Mouse (Mus musculus): ENCODE data around the gene Ypel4. TPM values are rescaled to one million over a fixed set of nuclear protein-coding genes. Genes with fewer than 3 reads are reported as not detected.
"Not testable (repeated sequence)": the region's sequence is repeated elsewhere in the genome, so short reads cannot be mapped to it uniquely, and the experiment has no call there.

The Ypel4 gene
- total RNA-seq, 2 experiments from 2014 or later = 0.74 to 0.78 TPM

DNA sequence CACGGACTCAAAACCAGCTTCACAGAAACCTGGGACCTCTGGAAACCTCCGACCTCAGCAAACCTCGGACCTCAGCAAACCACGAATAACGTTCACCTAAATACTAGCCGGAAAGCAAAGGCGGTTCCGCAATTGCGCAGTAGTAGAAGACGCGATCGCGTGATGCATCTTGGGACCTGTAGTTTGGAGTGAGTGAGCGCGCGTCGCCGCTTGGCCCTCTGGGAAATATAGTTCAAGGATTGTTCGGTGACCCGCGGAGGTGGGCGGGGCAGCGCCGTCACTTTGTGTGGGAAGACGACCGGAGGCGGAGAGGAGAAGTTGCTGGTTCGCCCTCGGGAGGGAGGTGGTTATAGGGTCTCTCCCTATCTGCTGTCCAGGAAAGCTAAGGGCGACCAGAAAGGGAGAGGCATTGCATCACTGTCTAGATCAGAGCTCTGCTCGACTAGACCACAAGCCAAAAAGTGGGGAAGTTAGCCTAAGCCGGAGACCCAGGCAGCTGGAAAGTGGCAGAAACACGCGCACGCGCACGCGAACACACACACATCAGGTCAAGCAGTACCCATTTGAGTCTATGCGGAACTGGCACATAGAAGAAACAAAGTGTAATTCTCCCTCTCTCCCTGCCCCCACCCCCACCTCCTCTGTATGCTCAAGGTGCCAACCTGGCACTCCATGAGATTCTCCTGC lies 6.5 kb upstream of the Ypel4 start, which contains the start of gene Clp1:
Gene Clp1 (minus strand): TSS at position 179 of the 687 bp plus-strand sequence.
- peak; percentile 87 to 95 for DNase-seq (ENCODE audit: low spot score in 2 of 2)

DNA sequence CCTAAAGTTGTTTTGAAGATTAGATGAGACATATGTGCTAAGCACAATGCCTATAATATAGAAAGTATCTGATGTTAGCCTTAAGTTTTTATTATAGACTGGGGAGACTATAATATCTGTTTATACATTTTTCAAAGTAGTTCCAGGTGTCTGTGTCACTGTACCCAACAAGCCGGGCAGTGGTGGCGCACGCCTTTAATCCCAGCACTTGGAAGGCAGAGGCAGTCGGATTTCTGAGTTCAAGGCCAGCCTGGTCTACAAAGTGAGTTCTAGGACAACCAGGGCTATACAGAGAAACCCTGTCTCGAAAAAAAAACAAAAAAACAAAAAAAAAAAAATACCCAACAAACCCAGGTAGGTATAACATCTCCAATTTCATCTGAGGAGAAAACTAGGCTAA lies 5.7 kb upstream of the Ypel4 start:
- DNase-seq (ENCODE audit: low spot score in 2 of 2) = not testable (repeated sequence)

DNA sequence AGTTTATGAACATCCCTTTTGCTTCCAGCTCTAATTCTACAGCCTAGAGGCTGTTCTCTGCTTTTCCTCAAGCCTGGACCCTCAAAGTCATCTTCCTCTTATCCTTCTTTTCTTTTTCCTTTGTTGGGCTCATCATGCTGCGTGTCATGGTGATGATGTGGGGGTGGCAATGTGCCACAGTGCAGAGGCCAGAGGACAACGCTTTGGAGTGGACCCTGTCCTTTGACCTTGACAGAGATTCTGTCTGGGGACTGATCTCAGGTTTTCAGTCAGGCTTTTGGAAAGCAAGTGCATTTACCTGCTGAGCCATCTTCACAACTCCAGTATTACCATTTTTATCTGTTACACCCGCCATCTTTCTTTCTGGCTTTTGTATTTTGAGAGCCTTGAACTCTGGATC lies 2.7 kb upstream of the Ypel4 start:
- no peak for DNase-seq (ENCODE audit: low spot score in 2 of 2)

GRCm38 (mm10) chr2:84732394-84732793 lies 1.5 kb upstream of the Ypel4 start:
- DNase-seq (ENCODE audit: low spot score in 2 of 2) = no peak

DNA sequence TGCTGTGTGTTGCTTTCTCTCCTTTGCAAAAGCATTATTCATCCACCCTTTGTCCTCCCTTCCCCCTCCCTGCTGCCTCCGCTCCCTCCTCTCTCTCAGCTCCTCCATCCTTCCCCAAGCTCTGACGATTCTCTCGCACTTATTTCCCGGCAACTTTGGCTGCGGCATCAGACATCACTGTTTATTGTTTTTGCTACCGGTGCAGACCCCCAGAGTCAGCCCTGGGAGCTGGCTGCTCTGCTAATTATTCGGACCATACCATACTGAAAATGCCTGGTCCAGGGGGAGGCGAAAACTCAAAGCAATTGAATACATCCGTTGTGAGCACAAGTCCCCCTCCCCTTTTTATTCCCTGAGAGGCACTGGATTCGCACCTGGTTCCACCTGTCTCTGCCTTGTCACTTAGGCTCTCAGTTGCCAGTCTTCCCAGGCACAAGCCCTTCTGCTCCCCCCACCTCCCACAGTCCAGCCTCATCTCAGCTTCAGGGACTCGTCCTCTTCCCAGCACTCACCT lies 550 bp downstream of the Ypel4 start:
- DNase-seq (ENCODE audit: low spot score in 2 of 2) = no peak

GRCm38 (mm10) chr2:84734919-84735318 lies 1.1 kb downstream of the Ypel4 start:
- no peak for DNase-seq (ENCODE audit: low spot score in 2 of 2)

DNA sequence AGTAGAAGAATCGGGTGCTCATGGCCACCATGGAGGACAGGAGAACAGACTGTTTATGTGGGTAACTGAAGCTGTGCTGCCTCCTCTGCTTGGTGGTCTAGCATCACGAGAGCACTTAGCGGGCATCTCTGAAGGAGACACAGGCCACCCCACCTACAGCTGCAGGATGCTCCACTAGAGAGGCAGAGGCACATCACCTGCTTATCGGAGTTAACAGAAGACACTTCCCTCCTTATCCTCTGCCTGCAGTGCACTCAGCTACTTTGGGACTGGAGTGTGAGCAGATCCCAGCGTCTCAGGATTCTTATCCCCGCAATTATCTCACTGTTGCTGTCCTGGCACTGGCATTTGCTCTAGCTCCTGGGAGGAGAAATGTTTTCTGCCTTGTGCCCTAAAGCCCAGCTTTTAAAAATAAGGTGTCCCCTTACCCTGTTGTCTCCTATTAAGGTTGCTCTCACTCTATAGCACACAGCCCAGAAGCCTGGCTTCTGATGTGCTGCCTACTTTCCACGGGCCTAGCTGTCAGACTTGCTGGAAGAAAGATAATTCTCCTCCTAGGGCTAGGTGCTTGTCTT lies 1.6 kb downstream of the Ypel4 start:
- no peak for DNase-seq (ENCODE audit: low spot score in 2 of 2)

GRCm38 (mm10) chr2:84736312-84737161 lies 2.7 kb downstream of the Ypel4 start:
- DNase-seq (ENCODE audit: low spot score in 2 of 2) = no peak

- DNase-seq (ENCODE audit: low spot score in 2 of 2) = no peak
These were observed 3.6 kb downstream of the Ypel4 start for GRCm38 (mm10) chr2:84737451-84737925.

GRCm38 (mm10) chr2:84738271-84738911 lies 4.5 kb downstream of the Ypel4 start:
- DNase-seq (ENCODE audit: low spot score in 2 of 2) = no peak

DNA sequence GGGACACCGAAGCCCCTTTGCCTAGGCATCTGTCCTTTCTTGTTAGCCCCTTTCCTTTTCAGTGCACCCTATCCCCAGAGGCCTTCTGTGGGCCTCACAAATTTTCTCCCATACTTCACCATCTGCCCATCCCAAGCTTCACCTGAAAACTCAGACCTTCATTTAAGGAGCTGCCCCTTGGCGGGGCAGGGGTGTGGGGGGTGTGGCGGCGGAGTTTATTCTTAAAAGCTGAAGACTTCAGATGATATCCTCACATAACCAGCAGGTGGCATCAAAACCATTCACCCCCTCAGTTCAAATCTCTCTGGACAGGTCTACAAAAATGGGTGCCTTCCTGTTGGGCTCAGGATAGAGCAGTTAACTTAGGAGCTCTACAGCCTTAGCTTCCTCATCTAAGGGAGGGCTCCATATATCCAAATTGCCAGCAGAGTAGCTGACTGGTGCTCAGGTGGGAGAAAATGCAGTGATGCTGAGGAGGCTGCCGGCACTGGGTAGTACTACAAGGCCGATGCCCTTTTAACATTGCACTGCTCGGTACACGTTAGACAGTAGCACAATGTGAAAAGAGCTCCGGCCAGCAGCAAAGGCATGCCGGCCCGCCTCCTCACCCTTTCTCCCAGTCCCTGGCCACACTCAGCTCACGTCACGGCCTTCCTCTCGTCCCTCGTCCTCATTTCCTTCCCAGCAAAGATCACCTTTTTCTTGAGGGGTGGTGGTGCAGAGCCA lies 6.9 kb downstream of the Ypel4 start:
- DNase-seq (ENCODE audit: low spot score in 2 of 2) = no peak

DNA sequence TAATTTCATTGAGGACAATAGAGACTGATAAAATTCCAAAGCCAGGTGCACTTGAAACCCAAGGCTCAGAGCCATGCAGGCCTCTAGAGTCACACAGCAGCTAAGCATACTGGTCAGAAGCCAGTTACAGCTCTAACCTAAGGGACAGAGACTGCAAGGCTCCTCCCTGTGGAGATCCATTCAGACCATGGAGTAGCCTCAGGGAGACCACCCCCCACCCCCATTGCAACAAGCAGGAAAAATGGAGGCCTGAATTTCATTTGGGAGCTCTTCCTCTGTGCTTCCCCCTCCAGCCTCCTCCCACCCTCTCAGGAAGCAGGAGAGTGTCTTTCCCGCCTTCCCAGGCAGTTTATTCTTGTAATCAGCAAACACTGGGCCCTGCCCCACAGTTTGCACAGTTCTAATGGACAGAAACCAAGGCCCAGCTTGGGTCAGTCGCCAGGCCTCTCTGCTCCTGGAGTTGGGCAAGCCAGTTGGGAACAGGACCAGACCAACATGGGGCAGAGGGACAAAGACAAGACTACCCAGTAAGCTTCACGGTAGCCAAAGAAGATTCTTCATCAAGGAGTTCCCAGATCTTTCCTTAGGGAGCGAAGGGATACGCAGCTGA lies 8.1 kb downstream of the Ypel4 start:
- peak in 1 of 2 experiments; percentile 11 for DNase-seq (ENCODE audit: low spot score in 2 of 2)

DNA sequence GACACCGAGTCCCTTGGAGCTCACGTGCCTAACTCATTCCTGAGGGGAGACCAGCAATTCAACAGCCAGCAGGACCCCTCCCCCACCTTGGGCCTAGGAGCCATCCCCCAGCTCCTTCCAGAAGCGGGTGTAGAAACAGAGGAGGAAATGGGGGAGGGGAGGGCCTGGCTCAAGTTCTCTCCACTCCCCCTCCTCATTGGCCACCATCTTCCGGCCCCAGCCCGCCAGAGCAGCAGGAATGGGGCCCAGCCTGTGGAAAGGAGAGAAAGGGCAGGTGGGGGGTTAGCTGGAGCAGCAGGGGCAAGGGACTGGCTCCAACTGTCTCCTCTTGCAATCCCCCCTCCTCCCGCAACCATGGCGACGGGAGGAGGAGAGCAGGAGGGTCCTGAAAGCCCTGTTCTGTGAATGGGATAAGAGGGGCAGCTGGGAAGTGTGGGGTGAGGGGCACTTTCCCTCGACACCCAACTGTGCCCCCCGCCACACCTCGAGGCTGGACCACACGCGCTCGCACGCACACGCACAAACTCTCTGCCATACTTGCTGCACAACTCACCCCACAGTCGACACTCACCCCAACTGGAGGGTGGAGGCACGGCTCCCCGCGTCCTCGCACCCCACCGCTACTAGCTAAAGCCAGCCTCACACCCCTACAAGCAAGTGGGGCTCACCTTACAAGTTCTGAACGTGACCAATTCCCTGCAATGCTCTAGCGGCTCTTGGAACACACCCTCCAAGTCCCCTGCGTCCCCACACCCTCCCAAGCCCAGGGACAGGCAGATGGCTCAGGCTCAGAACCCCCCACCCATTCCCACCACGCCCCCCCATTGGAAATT lies 8.8 kb downstream of the Ypel4 start:
- DNase-seq (ENCODE audit: low spot score in 2 of 2) = peak in 1 of 2 experiments; percentile 37

DNA sequence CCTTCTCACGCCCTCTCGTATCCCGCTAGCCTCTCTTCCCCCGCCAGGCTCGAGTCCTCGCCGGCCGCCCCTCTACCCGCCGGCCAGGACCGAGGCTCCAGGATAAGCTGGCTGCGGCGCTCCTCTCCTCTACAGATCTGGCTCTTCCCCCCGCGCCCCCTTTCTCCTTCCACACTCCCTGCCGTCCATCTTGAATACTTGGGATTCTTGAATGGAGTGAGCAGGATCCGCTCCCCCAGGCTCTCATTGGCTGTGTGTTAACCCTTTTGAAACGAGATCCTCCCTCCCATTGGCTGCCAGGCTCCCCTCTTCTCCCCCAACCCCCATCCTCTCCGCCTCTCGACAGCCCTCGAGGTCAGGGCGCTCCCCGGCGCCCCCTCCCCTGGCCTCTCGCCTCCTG lies 9.7 kb downstream of the Ypel4 start, which contains the start of gene Gm19426:
Gene Gm19426 (minus strand): TSS at position 95 of the 400 bp plus-strand sequence.
- peak; percentile 69 to 83 for DNase-seq (ENCODE audit: low spot score in 2 of 2)

DNA sequence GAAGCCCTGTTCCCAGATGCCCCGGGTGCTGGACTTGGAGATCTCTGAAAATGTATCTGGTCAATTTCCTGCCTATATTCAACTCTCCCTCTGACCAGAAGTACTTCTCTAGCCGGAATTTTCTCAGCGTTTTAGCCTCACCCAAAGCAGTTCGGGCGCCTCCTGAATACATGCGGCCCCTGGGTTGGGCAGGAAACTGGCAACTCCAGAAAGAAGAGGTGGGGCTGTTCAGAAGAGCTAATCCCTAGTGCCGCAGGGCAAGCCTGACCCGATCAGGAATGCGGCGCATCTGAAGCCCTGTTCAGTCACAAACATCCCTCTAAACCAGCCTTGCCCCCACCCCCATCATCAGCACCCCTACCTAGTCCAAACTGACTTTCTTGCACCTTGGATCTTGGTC lies 10.3 kb downstream of the Ypel4 start:
- DNase-seq (ENCODE audit: low spot score in 2 of 2) = peak in 1 of 2 experiments; percentile 32

DNA sequence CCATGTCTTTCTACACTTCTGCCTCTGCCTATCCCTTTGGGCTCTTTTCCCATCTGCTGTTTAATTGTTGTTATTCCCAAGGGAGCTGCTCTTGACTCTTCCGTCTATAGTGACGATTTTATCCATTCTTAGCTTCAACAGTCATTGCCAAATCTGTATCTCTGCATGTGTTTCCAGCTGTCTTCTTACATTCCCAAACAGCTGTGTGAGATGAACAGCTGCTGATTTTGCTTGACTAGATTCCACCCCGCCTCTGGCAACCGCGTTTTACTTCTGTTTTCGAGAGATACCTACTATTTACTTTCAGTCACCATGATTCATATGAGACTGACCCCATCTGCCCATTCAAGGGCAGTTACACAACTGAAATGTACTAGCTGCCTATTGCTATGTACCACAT lies 16.3 kb downstream of the Ypel4 start:
- no peak for DNase-seq (ENCODE audit: low spot score in 2 of 2)

GRCm38 (mm10) chr2:84756245-84756644 lies 22.4 kb downstream of the Ypel4 start:
- DNase-seq (ENCODE audit: low spot score in 2 of 2) = no peak

- no peak for DNase-seq (ENCODE audit: low spot score in 2 of 2)
These were observed 23.3 kb downstream of the Ypel4 start for GRCm38 (mm10) chr2:84757026-84757682.
